Mouse (Mus musculus) gastrocnemius, postnatal 4 days (tissue): ENCODE data around the gene Fam57a. TPM values are rescaled to one million over a fixed set of nuclear protein-coding genes. Genes with fewer than 3 reads are reported as not detected.

Source experiments
- DNase-seq, 2 experiments: peaks; one replicate each; pipeline ENCODE4 v3.0.0; 2021 to 2022; ENCODE audit warnings: low spot score in 2 of 2, mixed read lengths in 2 of 2
- long read RNA-seq, 2 experiments: library from polyadenylated mRNA; stranded (forward); transcript quantifications; one replicate each; pipeline ENCODE4 v2.0.0; 2021
- total RNA-seq, 2 experiments: library from RNA; stranded (reverse); gene quantifications; 2 replicates each; pipeline ENCODE4 v1.2.3; 2021

The Fam57a gene
- 10 to 100 TPM in 1 of 2 experiments, 1 to 10 TPM in 1; 9.8 to 12.1 TPM for total RNA-seq
- long read RNA-seq, experiment 1, transcript Fam57a-201 (5 exons, 2,130 nt) = major isoform, 9 of 12 reads
- long read RNA-seq, experiment 1, partial matches to known transcripts = 1 of 12 reads
- long read RNA-seq, experiment 1, other reads (novel, unspliced or antisense) = 1 of 12 reads
- long read RNA-seq, experiment 2, transcript Fam57a-201 (5 exons, 2,130 nt) = major isoform, 11 of 15 reads
- long read RNA-seq, experiment 2, partial matches to known transcripts = 2 of 15 reads
- long read RNA-seq, experiment 2, other reads (novel, unspliced or antisense) = 2 of 15 reads

- DNase-seq = peak; percentile 58 to 89
Observed at GRCm38 (mm10) chr11:76179495-76180145, at the start of gene Fam57a, which contains the start of gene Vps53. Gene Fam57a, plus strand, starts transcription at chr11:76179671. Gene Vps53, minus strand, starts transcription at chr11:76179647.

- DNase-seq = no peak
Observed at GRCm38 (mm10) chr11:76130859-76131258, 48.6 kb upstream of the Fam57a start.

- DNase-seq = no peak
Observed at GRCm38 (mm10) chr11:76135641-76136437, 43.6 kb upstream of the Fam57a start.

GRCm38 (mm10) chr11:76137996-76138395 is 41.5 kb upstream of the Fam57a start:
- DNase-seq = no peak

GRCm38 (mm10) chr11:76144386-76144785 is 35.1 kb upstream of the Fam57a start:
- no peak for DNase-seq

- DNase-seq = no peak
Observed at GRCm38 (mm10) chr11:76145169-76145568, 34.3 kb upstream of the Fam57a start.

- DNase-seq = no peak
Observed at GRCm38 (mm10) chr11:76146187-76147010, 33.1 kb upstream of the Fam57a start.

- DNase-seq = no peak
Observed at GRCm38 (mm10) chr11:76148055-76149008, 31.1 kb upstream of the Fam57a start.

GRCm38 (mm10) chr11:76150980-76151379 is 28.5 kb upstream of the Fam57a start:
- DNase-seq = no peak

- no peak for DNase-seq
Observed at GRCm38 (mm10) chr11:76153236-76153951, 26.1 kb upstream of the Fam57a start.

- DNase-seq = no peak
Observed at GRCm38 (mm10) chr11:76154200-76154599, 25.3 kb upstream of the Fam57a start.

- DNase-seq = no peak
Observed at GRCm38 (mm10) chr11:76154861-76155260, 24.6 kb upstream of the Fam57a start.

- DNase-seq = no peak
Observed at GRCm38 (mm10) chr11:76158375-76158774, 21.1 kb upstream of the Fam57a start.

- no peak for DNase-seq
Observed at GRCm38 (mm10) chr11:76160251-76160650, 19.2 kb upstream of the Fam57a start.

- no peak for DNase-seq
Observed at GRCm38 (mm10) chr11:76166657-76167056, 12.8 kb upstream of the Fam57a start.

- DNase-seq = peak; percentile 44 to 66
Observed at GRCm38 (mm10) chr11:76167079-76167765, 12.2 kb upstream of the Fam57a start.

GRCm38 (mm10) chr11:76168976-76169375 is 10.5 kb upstream of the Fam57a start:
- DNase-seq = no peak

GRCm38 (mm10) chr11:76170207-76170606 is 9.3 kb upstream of the Fam57a start:
- no peak for DNase-seq
